Mouse (Mus musculus) erythroblast, embryonic 14.5 days (primary cell): ENCODE measurements around the gene Ntm.

Source experiments
- GATA1 ChIP-seq: IDR thresholded peaks from 2 replicates; pipeline ENCODE4 v1.6.1; 2012; ENCODE audit warnings: low read length, inconsistent platforms, mixed read lengths
- TAL1 ChIP-seq: IDR thresholded peaks from 3 replicates; pipeline ENCODE4 v1.6.1; 2012; ENCODE audit warnings: low read length, inconsistent platforms, mixed read lengths

GRCm38 (mm10) chr9:29519181-29519580 is 443.8 kb downstream of the Ntm start:
- TF ChIP-seq GATA1 (no peak), TAL1 (no peak)
